Comparison of ENCODE assay signal across 9 mouse cellular contexts in genomic region chr13:98222848-98223247, GRCm38 (mm10). TPM values are rescaled to one million over a fixed set of nuclear protein-coding genes. Genes with fewer than 3 reads are reported as not detected.
DNase-seq lines count a peak whose midpoint lies in the region; ATAC-seq and TF ChIP-seq lines count a peak whose summit lies in the region.
"Had no signal": no experiment of that assay in that cellular context is flagged by ENCODE, and none has a peak within 500 bp of the region (broad histone marks: within the 10 kb centered on the region; RNA-seq: fewer than 3 reads in every experiment).

No protein-coding gene starts in this region.

- no peak overlapping the region for H3K4me2 ChIP-seq in kidney, embryonic 14.5 days (replicated peaks; ENCODE audit: low read depth, low read length)
- peak overlapping the region; percentile 28 for H3K4me2 ChIP-seq in embryonic facial prominence, embryonic 15.5 days (replicated peaks)
- H3K4me2 ChIP-seq in hindbrain, embryonic 12.5 days (replicated peaks) = 0 out of 2 replicates have a peak overlapping the region, but pooled peaks have one; percentile 9
- no peak overlapping the region for H3K4me2 ChIP-seq in lung, postnatal 0 days (replicated peaks; ENCODE audit: low read depth, low read length)

- H3K27ac ChIP-seq in kidney, adult 2 months (ENCODE audit: insufficient read depth, low read depth, low read length) = no peak overlapping the region
- H3K27ac ChIP-seq in kidney, embryonic 14.5 days (ENCODE audit: low read depth, low read length) = no peak overlapping the region
- no peak overlapping the region for H3K27ac ChIP-seq in MEL (ENCODE audit: control insufficient read depth, low read depth, low read length)
- H3K27ac ChIP-seq in embryonic facial prominence, embryonic 15.5 days (replicated peaks) = no peak overlapping the region
- no peak overlapping the region for H3K27ac ChIP-seq in hindbrain, embryonic 12.5 days
- H3K27ac ChIP-seq in lung, postnatal 0 days (ENCODE audit: low read length) = no peak overlapping the region
- H3K27ac ChIP-seq: macrophage had no signal

- 24% methylated on average over 12 of the region's 12 CpGs for WGBS in kidney, adult 2 months
- 31% methylated on average over 12 of the region's 12 CpGs for WGBS in kidney, embryonic 14.5 days
- WGBS in embryonic facial prominence, embryonic 15.5 days = 30% methylated on average over 12 of the region's 12 CpGs
- 43% methylated on average over 12 of the region's 12 CpGs for WGBS in hindbrain, embryonic 12.5 days
- 27% methylated on average over 12 of the region's 12 CpGs for WGBS in lung, postnatal 0 days

- H3K4me3 ChIP-seq in kidney, adult 2 months (ENCODE audit: insufficient read depth, low read depth, low read length) = no peak overlapping the region
- H3K4me3 ChIP-seq in kidney, embryonic 14.5 days (ENCODE audit: low read length) = no peak overlapping the region
- no peak overlapping the region for H3K4me3 ChIP-seq in MEL (ENCODE audit: control insufficient read depth in 1 of 2, insufficient read depth in 1 of 2, low read depth in 2 of 2, low read length in 2 of 2)
- no peak overlapping the region for H3K4me3 ChIP-seq in embryonic facial prominence, embryonic 15.5 days (replicated peaks)
- H3K4me3 ChIP-seq in hindbrain, embryonic 12.5 days = no peak overlapping the region
- H3K4me3 ChIP-seq in lung, postnatal 0 days (ENCODE audit: low read depth, low read length) = no peak overlapping the region

- TF ChIP-seq POLR2A in kidney, adult 2 months (IDR thresholded peaks at IDR 0.05; ENCODE audit: low read depth, low read length) = no peak
- TF ChIP-seq POLR2A in MEL (IDR thresholded peaks at IDR 0.05; ENCODE audit: control insufficient read depth in 1 of 2, insufficient read depth in 1 of 2, low read depth in 1 of 2, low read length in 2 of 2, poor library complexity in 1 of 2) = no peak

- no peak for TF ChIP-seq EP300 in MEL (IDR thresholded peaks at IDR 0.05; ENCODE audit: low read depth in 1 of 2, low read length in 2 of 2)
- TF ChIP-seq EP300 in lung, postnatal 0 days (IDR thresholded peaks at IDR 0.05) = no peak

- H3K36me3 ChIP-seq in kidney, adult 2 months (ENCODE audit: control insufficient read depth, insufficient read depth, low read length) = no peaks in the 10 kb centered on the region
- no peaks in the 10 kb centered on the region for H3K36me3 ChIP-seq in kidney, embryonic 14.5 days (ENCODE audit: control insufficient read depth, insufficient read depth, low read length)
- no peaks in the 10 kb centered on the region for H3K36me3 ChIP-seq in MEL (ENCODE audit: control insufficient read depth in 1 of 2, insufficient read depth in 2 of 2, low read length in 2 of 2)
- H3K36me3 ChIP-seq in embryonic facial prominence, embryonic 15.5 days = no peaks in the 10 kb centered on the region
- no peaks in the 10 kb centered on the region for H3K36me3 ChIP-seq in hindbrain, embryonic 12.5 days
- no peaks in the 10 kb centered on the region for H3K36me3 ChIP-seq in lung, postnatal 0 days (ENCODE audit: insufficient read depth, low read length)
- no peaks in the 10 kb centered on the region for H3K36me3 ChIP-seq in splenic B cell, adult 2 months (ENCODE audit: control insufficient read depth, insufficient read depth, low read length, poor library complexity, severe bottlenecking)

- no peak for ATAC-seq in kidney, embryonic 14.5 days (ENCODE audit: low FRiP score, low TSS enrichment)
- no peak for ATAC-seq in embryonic facial prominence, embryonic 15.5 days (ENCODE audit: insufficient number of reproducible peaks, low FRiP score, low TSS enrichment, low read depth)
- no peak for ATAC-seq in hindbrain, embryonic 12.5 days (ENCODE audit: low FRiP score)
- peak; percentile 58 for ATAC-seq in lung, postnatal 0 days
- ATAC-seq in activated CD4-positive, CD25-positive, alpha-beta regulatory T cell, adult 4 months = no peak

- H3K27me3 ChIP-seq in kidney, adult 2 months (replicated peaks; ENCODE audit: control insufficient read depth, insufficient read depth, low read length) = no peaks in the 10 kb centered on the region
- H3K27me3 ChIP-seq in kidney, embryonic 14.5 days (ENCODE audit: control insufficient read depth, insufficient read depth, low read length) = no peaks in the 10 kb centered on the region
- peaks cover 1 to 3% of the 10 kb centered on the region in 2 experiments; a peak in 3 of 4 replicates for H3K27me3 ChIP-seq in MEL (ENCODE audit: control insufficient read depth in 1 of 2, insufficient read depth in 2 of 2, low read length in 2 of 2)
- H3K27me3 ChIP-seq in embryonic facial prominence, embryonic 15.5 days = no peaks in the 10 kb centered on the region
- H3K27me3 ChIP-seq in hindbrain, embryonic 12.5 days = 0 out of 2 replicates have a peak, but pooled peaks cover 2% of the 10 kb centered on the region
- no peaks in the 10 kb centered on the region for H3K27me3 ChIP-seq in lung, postnatal 0 days (replicated peaks; ENCODE audit: insufficient read depth, low read length)
- no peaks in the 10 kb centered on the region for H3K27me3 ChIP-seq in splenic B cell, adult 2 months (ENCODE audit: control insufficient read depth, insufficient read depth, low read length, poor library complexity, severe bottlenecking)

- peak; percentile 51 for TF ChIP-seq RAD21 in MEL (IDR thresholded peaks at IDR 0.05; ENCODE audit: low read depth, low read length)

- H3K4me1 ChIP-seq in kidney, adult 2 months (ENCODE audit: control insufficient read depth, insufficient read depth, low read length) = no peaks in the 10 kb centered on the region
- H3K4me1 ChIP-seq in kidney, embryonic 14.5 days (ENCODE audit: control insufficient read depth, insufficient read depth, low read length) = no peaks in the 10 kb centered on the region
- no peaks in the 10 kb centered on the region for H3K4me1 ChIP-seq in MEL (ENCODE audit: control insufficient read depth in 1 of 2, insufficient read depth in 2 of 2, low read length in 2 of 2)
- H3K4me1 ChIP-seq in embryonic facial prominence, embryonic 15.5 days = 0 out of 2 replicates have a peak, but pooled peaks cover 3% of the 10 kb centered on the region
- H3K4me1 ChIP-seq in hindbrain, embryonic 12.5 days = no peaks in the 10 kb centered on the region
- no peaks in the 10 kb centered on the region; the same call in 1 of the 2 replicates for H3K4me1 ChIP-seq in lung, postnatal 0 days (ENCODE audit: insufficient read depth, low read depth, low read length)

- no peaks in the 10 kb centered on the region for H3K9me3 ChIP-seq in kidney, embryonic 14.5 days (ENCODE audit: control insufficient read depth, low read length)
- no peaks in the 10 kb centered on the region for H3K9me3 ChIP-seq in MEL (replicated peaks; ENCODE audit: insufficient read depth, low read length)
- H3K9me3 ChIP-seq in embryonic facial prominence, embryonic 15.5 days (replicated peaks) = no peaks in the 10 kb centered on the region
- no peaks in the 10 kb centered on the region for H3K9me3 ChIP-seq in hindbrain, embryonic 12.5 days (replicated peaks)
- no peaks in the 10 kb centered on the region for H3K9me3 ChIP-seq in lung, postnatal 0 days (ENCODE audit: low read length)

- H3K9ac ChIP-seq in kidney, embryonic 14.5 days (ENCODE audit: low read depth, low read length) = no peak overlapping the region
- no peak overlapping the region for H3K9ac ChIP-seq in MEL (ENCODE audit: control insufficient read depth, low read depth, low read length, poor library complexity, severe bottlenecking)
- no peak overlapping the region for H3K9ac ChIP-seq in embryonic facial prominence, embryonic 15.5 days
- H3K9ac ChIP-seq in hindbrain, embryonic 12.5 days = no peak overlapping the region
- H3K9ac ChIP-seq in lung, postnatal 0 days (replicated peaks; ENCODE audit: low read depth) = no peak overlapping the region

- TF ChIP-seq CTCF in kidney, adult 2 months (conservative IDR thresholded peaks at IDR 0.05; ENCODE audit: insufficient read depth, insufficient read length, low read depth, low read length) = peak; percentile 75
- TF ChIP-seq CTCF in MEL (IDR thresholded peaks at IDR 0.05 in 2 of 3, conservative IDR thresholded peaks at IDR 0.05 in 1 of 3; ENCODE audit: control insufficient read depth in 1 of 3, insufficient read depth in 1 of 3, low read depth in 2 of 3, low read length in 3 of 3, poor library complexity in 1 of 3, severe bottlenecking in 1 of 3) = peak; percentile 55 to 69 (median 65)
- TF ChIP-seq CTCF in lung, postnatal 0 days (IDR thresholded peaks at IDR 0.05) = peak; percentile 93

- H3K79me2 ChIP-seq in MEL (ENCODE audit: control insufficient read depth, insufficient read depth, low read length, poor library complexity) = no peaks in the 10 kb centered on the region

- DNase-seq in kidney, adult 2 months = peak; percentile 33
- DNase-seq in MEL (ENCODE audit: low read depth, low spot score) = peak; percentile 17
- peak; percentile 64 for DNase-seq in lung, postnatal 0 days (ENCODE audit: low spot score)
- peak; percentile 11 for DNase-seq in splenic B cell, adult 2 months (ENCODE audit: low read depth, low spot score)

RNA-seq across cellular contexts. Expression of gene Arhgef28, which starts 16.6 kb away (rescaled TPM):
- 39.3 and 48.1 TPM in 2 replicates for polyA plus RNA-seq in kidney, adult 2 months (2012; rRNA removed)
- 33.7 and 38.6 TPM in 2 replicates for polyA plus RNA-seq in kidney, embryonic 14.5 days (2014; fragmentation: Nextera tagmentation; extraction: Ambion mirVana)
- not detected in 2 replicates for total RNA-seq in MEL (2012; rRNA removed)
- polyA plus RNA-seq in MEL (2012; ENCODE audit: insufficient read depth in 1 of 2, insufficient read length in 2 of 2, low read depth in 1 of 2, low replicate concordance in 2 of 2, missing spikeins in 1 of 2) = not detected
- 14.7 and 15.4 TPM in 2 replicates for polyA plus RNA-seq in embryonic facial prominence, embryonic 15.5 days (2015; fragmentation: Nextera tagmentation; extraction: Ambion mirVana)
- 13.7 and 16.7 TPM in 2 replicates for polyA plus RNA-seq in hindbrain, embryonic 12.5 days (2016; fragmentation: Nextera tagmentation; extraction: Ambion mirVana)
- 42.9 and 53.0 TPM in 2 replicates for polyA plus RNA-seq in lung, postnatal 0 days (2015; fragmentation: Nextera tagmentation; extraction: Ambion mirVana)
- polyA plus RNA-seq in activated CD4-positive, CD25-positive, alpha-beta regulatory T cell, adult 4 months (2017; shearing (Covaris generic)) = under 1 TPM in 1 of 2 experiments, not detected in 1; 0.08 TPM
- polyA plus RNA-seq: macrophage had no signal

RNA-seq across cellular contexts. Expression of gene Utp15, which starts 40.0 kb away (rescaled TPM):
- 5.3 and 6.9 TPM in 2 replicates for polyA plus RNA-seq in kidney, adult 2 months (2012; rRNA removed)
- polyA plus RNA-seq in kidney, embryonic 14.5 days (2014; fragmentation: Nextera tagmentation; extraction: Ambion mirVana) = 21.6 and 42.2 TPM in 2 replicates
- 50.8 and 60.8 TPM in 2 replicates for total RNA-seq in MEL (2012; rRNA removed)
- polyA plus RNA-seq in MEL (2012; ENCODE audit: insufficient read depth in 1 of 2, insufficient read length in 2 of 2, low read depth in 1 of 2, low replicate concordance in 2 of 2, missing spikeins in 1 of 2) = 10 to 100 TPM in 1 of 2 experiments, not detected in 1; 40.3 TPM
- 25.9 and 27.0 TPM in 2 replicates for polyA plus RNA-seq in embryonic facial prominence, embryonic 15.5 days (2015; fragmentation: Nextera tagmentation; extraction: Ambion mirVana)
- 35.0 and 36.1 TPM in 2 replicates for polyA plus RNA-seq in hindbrain, embryonic 12.5 days (2016; fragmentation: Nextera tagmentation; extraction: Ambion mirVana)
- 8.4 and 8.7 TPM in 2 replicates for polyA plus RNA-seq in lung, postnatal 0 days (2015; fragmentation: Nextera tagmentation; extraction: Ambion mirVana)
- 10 to 100 TPM; 23.8 to 26.9 TPM for polyA plus RNA-seq in activated CD4-positive, CD25-positive, alpha-beta regulatory T cell, adult 4 months (2017; shearing (Covaris generic))

RNA-seq across cellular contexts. Expression of gene Ankra2, which starts 40.0 kb away (rescaled TPM):
- 9.9 and 11.1 TPM in 2 replicates for polyA plus RNA-seq in kidney, adult 2 months (2012; rRNA removed)
- polyA plus RNA-seq in kidney, embryonic 14.5 days (2014; fragmentation: Nextera tagmentation; extraction: Ambion mirVana) = 18.7 and 21.4 TPM in 2 replicates
- total RNA-seq in MEL (2012; rRNA removed) = 8.1 and 10.4 TPM in 2 replicates
- 10 to 100 TPM in 1 of 2 experiments, not detected in 1; 14.7 TPM for polyA plus RNA-seq in MEL (2012; ENCODE audit: insufficient read depth in 1 of 2, insufficient read length in 2 of 2, low read depth in 1 of 2, low replicate concordance in 2 of 2, missing spikeins in 1 of 2)
- polyA plus RNA-seq in embryonic facial prominence, embryonic 15.5 days (2015; fragmentation: Nextera tagmentation; extraction: Ambion mirVana) = 25.7 and 27.3 TPM in 2 replicates
- polyA plus RNA-seq in hindbrain, embryonic 12.5 days (2016; fragmentation: Nextera tagmentation; extraction: Ambion mirVana) = 42.2 and 44.8 TPM in 2 replicates
- 22.1 and 24.2 TPM in 2 replicates for polyA plus RNA-seq in lung, postnatal 0 days (2015; fragmentation: Nextera tagmentation; extraction: Ambion mirVana)
- polyA plus RNA-seq in activated CD4-positive, CD25-positive, alpha-beta regulatory T cell, adult 4 months (2017; shearing (Covaris generic)) = 10 to 100 TPM; 23.1 to 24.9 TPM

RNA-seq across cellular contexts. Expression of gene Gm21976, which starts 56.8 kb away (rescaled TPM):
- polyA plus RNA-seq in kidney, adult 2 months (2012; rRNA removed) = not detected in 2 replicates
- not detected in 2 replicates for polyA plus RNA-seq in kidney, embryonic 14.5 days (2014; fragmentation: Nextera tagmentation; extraction: Ambion mirVana)
- total RNA-seq in MEL (2012; rRNA removed) = not detected in 2 replicates
- polyA plus RNA-seq in MEL (2012; ENCODE audit: insufficient read depth in 1 of 2, insufficient read length in 2 of 2, low read depth in 1 of 2, low replicate concordance in 2 of 2, missing spikeins in 1 of 2) = not detected
- polyA plus RNA-seq in embryonic facial prominence, embryonic 15.5 days (2015; fragmentation: Nextera tagmentation; extraction: Ambion mirVana) = 1.0 and 1.5 TPM in 2 replicates
- not detected in 2 replicates for polyA plus RNA-seq in hindbrain, embryonic 12.5 days (2016; fragmentation: Nextera tagmentation; extraction: Ambion mirVana)
- polyA plus RNA-seq in lung, postnatal 0 days (2015; fragmentation: Nextera tagmentation; extraction: Ambion mirVana) = 0.38 TPM in 1 of 2 replicates, not detected in the other
- polyA plus RNA-seq in activated CD4-positive, CD25-positive, alpha-beta regulatory T cell, adult 4 months (2017; shearing (Covaris generic)) = not detected
- polyA plus RNA-seq: macrophage had no signal

Comparison
In these comparisons a context has a peak if more than half of its experiments do, and no peak if none do; other contexts are left out.
1. DNase-seq: peak in every context shown above with its lines; median percentile 64 in lung, postnatal 0 days; 33 in kidney, adult 2 months; 17 in MEL; 11 in splenic B cell, adult 2 months.
2. H3K4me2 ChIP-seq: peak in embryonic facial prominence, embryonic 15.5 days (single experiment) and hindbrain, embryonic 12.5 days (single experiment); none in kidney, embryonic 14.5 days (single experiment) and lung, postnatal 0 days (single experiment).
3. RNA of gene Arhgef28, which starts 16.6 kb away (polyA plus RNA-seq): 42.9 to 53.0 TPM in lung, postnatal 0 days, 39.3 to 48.1 TPM in kidney, adult 2 months, 33.7 to 38.6 TPM in kidney, embryonic 14.5 days, 13.7 to 16.7 TPM in hindbrain, embryonic 12.5 days and 14.7 to 15.4 TPM in embryonic facial prominence, embryonic 15.5 days; 0.08 TPM in activated CD4-positive, CD25-positive, alpha-beta regulatory T cell, adult 4 months and not detected in MEL; every median in the first group is over 10 times any median in the second.
4. Peak in every context shown above with its lines, with median percentiles within 50 percentile points of each other: CTCF ChIP-seq.